Mouse (Mus musculus) CD4-positive, CD25-positive, alpha-beta regulatory T cell, adult 4 months (primary cell): ENCODE data around the gene Ccnd3. TPM values are rescaled to one million over a fixed set of nuclear protein-coding genes. Genes with fewer than 3 reads are reported as not detected.

Experiments
- ATAC-seq: one replicate; pipeline ENCODE4 v1.8.0; 2017
- polyA plus RNA-seq, 2 experiments: library from polyadenylated mRNA; unstranded; fragments of 100-300 nt; shearing (Covaris generic); gene quantifications; one replicate each; pipeline ENCODE4 v1.2.1; 2017

Gene Ccnd3
- polyA plus RNA-seq, 2 experiments from 2014 or later = 149 to 151 TPM

DNA sequence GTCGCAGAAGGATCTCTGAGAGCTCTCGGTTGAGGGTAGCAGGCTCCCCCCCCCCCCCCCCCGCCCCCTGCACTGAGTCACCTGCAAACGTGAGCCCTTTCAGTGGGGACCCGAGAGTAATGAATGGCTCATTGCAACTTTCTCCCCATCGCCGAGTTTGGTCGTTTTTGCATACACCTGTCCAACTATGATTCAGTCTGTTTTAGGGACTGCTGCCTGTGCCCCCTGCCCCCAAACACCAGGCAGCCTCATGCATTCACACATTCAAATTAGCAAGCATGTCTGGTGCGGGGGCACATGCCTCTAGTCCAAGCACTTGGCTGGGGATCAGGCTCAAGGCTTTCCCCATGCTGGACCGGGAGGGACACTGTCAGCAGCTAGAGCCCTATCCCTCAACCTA, 49.8 kb downstream of the Ccnd3 start:
- ATAC-seq = no peak

DNA sequence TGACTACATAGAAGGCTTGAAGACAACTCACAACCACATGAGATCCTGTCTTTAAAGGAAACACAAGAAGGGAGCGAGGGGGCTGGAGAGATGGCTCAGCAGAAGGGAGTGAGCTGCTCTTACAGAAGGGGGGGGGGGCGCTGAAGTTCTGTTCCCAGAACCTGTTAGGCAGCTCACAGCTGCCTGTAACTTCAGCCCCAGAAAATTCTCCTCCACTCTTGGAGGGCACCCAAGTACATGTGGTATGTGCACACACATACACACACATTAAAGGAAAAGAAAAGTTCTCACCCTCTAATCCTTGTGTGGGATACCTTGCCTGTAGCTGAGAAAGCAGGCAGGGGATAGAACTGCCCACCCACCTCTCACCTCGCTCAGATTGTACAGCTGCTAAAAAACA, 52.3 kb downstream of the Ccnd3 start:
- ATAC-seq = no peak

DNA sequence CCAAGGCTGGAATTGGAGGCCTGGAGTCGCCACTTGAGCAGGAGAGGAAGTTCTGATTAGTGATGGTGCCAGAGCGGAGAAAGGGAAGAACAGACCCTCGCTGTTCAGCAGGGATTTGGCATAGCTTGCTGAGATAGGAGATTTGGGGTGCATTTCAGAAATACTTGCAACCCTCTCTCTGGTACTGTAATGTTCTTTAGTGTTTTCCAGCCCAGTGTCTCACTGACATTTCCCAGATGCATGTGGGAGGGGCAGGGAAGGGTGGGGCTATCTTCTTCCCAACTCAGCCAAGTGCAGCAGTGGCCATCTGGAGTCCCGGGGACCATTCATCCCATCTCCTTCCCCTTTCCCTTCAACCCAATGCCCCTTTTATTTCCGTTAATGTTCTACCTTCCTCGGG, 54.9 kb downstream of the Ccnd3 start:
- ATAC-seq = no peak

DNA sequence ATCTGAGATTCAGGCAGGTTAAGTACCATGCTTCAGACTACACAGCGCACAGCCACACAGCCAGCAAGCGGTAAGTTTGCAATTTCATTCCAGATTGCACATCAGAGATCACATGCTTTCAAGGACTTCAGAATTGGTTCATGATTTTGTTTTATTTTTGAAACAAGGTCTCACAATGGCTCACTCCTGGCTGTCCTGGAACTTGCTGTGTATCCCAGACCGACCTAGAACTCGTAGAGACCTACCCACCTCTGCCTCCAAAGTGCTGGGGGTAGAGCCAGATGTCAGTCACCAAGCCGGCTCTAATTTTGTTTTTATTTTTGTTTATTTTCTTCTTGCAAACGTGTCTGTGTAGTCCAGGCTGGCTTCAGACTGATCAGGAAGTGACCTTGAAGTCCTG, 58.0 kb downstream of the Ccnd3 start:
- ATAC-seq = no peak

DNA sequence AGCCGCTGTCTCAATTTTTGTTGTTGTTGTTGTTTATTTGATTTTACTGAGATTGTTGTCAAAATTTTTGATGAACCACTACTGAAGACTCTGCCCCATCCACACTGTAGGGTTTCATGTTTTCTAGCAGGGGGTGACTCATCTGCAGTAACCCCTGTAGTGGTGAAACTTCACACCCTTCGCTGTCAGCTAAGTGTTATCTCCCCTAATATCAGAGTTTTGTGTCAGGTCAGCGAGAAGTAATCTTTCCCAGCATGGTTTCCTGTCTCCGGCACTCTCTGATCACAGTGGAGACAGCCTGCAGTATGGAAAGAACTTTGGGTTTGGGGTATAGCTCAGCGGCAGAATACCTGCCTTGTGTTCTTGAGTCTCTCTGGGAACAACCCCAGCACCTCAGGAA, 59.8 kb downstream of the Ccnd3 start:
- peak; percentile 51 for ATAC-seq

DNA sequence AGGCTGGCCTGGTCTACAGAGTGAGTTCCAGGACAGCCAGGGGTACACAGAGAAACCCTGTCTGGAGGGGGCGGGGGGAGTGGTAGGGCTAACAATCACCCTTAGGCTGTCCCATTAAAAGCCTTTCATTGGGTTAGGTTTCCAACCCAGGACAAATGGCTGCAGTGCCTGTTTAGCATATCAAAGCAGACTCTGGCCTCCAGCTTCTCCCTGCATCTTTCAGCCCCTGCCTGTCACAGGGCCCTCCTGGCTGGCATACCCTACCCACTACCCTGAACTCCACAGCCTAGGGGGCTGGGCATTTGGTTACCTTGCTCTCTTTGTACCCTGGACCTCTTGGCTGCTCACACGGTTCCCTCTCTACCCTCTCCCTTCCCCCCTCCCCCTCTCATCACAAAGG, 61.3 kb downstream of the Ccnd3 start:
- ATAC-seq = no peak

DNA sequence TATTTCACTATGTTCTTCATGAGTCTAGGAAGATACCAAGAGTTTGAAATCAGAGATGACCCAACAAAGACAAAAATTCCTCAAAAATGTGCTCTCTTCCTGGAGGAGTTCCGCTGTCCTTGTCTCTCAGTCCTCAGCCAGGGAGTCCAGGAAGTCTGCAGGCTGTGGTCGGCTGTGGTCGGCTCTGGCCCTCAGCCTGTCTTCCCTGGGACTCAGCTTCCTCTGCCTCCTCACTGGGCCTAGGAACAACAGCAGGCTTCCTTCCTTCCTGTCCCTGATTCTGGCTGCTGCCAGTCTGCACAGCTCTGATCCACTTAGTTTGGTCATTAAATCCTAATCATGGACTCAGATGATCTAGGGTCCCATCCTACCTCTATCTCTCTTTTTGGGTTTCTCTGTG, 62.4 kb downstream of the Ccnd3 start:
- no peak for ATAC-seq

DNA sequence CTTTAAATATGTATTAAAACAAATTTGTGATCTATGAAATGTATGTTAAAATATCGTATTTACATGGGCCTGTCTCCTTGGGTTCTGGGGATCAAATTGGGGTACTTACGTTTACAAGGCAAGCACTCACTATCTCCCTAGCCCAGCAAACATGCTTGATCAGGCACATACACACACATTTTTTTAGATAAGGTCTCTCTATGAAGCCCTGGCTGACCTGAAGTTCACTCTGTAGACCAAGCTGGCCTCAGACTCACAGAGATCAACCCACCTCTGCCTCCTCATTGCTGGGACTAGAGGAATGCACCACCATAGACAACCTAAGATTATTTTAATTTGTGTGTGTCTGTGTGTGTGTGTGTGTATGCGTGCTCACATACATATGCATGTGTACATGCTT, 63.5 kb downstream of the Ccnd3 start:
- ATAC-seq = no peak

DNA sequence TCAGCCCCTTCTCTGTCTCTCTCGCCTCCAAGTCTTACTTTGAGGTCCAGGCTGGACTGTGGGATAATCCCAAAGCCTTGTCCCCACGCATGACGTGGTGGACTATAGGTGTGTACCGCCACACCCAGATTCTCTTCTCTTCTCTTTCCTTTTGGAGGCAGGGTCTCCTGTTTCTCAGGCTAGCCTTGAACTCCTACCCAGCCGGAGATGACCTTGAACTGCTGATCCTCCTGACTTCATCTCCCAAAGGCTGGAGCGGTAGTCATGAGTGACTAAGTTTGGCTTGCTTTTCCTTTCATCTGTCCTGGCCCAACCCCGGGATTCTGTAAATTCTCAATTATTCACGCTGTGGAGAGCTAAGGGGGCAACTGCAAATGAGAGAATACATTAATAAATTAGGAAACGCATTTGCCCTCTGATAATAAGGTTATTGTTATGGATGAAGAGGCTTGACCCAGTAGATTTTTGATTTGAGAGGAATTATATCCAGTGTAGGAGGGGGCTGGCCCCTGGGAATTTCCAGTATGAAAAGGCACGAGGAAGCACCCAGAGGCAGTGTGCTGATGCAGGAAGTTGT, 64.2 kb downstream of the Ccnd3 start:
- ATAC-seq = no peak

DNA sequence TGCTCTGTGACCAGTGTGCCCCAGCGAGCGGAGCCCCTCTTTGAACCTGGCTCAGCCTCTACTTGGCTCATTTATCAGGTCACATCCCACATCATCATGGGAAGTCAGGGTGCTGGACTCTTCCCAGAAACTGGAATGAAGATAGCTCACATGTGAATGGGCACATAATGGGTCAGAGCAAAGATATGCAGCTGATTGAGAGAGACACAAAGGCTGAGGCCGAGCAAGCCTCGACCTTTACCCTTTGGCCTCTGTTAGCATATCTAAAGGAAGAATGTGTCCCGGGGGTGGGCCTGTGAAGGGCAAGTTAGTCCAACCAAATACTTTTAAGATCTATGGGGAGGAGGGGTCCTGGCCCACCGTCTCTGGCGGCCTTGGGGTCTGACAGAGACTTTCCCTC, 66.8 kb downstream of the Ccnd3 start:
- ATAC-seq = no peak

DNA sequence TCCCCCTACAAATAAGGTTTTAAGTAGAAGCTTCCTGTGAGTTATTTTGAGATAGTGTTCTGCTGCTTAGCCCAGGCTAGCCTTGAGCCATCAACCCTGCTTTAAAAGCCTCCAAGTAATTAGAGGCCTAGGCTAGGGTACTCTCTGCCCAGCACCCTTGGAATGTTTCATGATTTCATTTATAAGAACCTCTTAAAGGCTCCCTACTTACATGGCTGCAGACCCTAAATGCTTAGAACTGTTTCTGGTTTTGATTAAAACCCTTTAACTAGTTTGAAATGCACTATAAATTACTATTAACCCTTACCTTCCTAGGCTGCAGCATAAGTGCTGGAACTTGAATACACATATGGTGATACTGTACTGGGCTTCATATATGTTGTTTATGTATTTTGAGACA, 67.6 kb downstream of the Ccnd3 start:
- no peak for ATAC-seq

DNA sequence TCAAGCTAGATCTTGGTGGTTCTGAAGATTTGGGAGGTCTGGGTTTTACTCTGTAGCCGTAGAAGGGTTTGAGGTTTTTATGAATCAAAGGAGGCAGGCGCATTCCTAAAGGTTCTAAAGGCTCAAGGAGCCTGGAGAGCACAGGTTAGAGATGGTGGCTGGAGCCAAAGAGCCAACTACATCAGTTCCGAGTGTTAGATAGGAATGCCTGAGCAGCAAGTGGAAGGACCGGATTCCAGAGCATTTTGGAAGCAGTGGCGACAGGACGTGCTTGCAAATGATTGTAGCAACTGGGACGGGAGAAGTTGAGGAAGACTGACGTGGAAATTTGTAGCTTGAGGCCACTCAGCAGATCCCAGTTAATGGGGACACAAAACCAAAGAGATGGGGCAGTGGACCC, 69.2 kb downstream of the Ccnd3 start:
- no peak for ATAC-seq

DNA sequence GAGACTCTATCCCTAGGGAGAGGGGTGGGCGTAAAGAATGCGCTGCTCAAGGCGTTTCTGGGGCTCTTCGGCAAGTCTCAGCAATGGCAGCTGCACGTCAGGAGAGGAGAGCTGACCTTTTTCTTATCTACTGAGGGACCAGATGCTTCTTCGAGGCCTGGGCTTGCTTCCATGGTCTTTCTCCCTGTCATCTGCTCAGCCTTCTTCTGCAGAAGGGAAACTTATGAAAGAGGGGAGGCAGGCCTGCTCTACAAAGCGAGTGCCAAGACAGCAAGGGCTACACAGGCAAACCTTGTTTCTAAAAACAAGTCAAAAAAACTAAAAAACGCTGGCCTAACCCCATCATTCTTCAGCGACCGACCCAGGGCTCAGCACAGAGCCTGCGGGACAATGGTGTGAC, 70.0 kb downstream of the Ccnd3 start:
- no peak for ATAC-seq

DNA sequence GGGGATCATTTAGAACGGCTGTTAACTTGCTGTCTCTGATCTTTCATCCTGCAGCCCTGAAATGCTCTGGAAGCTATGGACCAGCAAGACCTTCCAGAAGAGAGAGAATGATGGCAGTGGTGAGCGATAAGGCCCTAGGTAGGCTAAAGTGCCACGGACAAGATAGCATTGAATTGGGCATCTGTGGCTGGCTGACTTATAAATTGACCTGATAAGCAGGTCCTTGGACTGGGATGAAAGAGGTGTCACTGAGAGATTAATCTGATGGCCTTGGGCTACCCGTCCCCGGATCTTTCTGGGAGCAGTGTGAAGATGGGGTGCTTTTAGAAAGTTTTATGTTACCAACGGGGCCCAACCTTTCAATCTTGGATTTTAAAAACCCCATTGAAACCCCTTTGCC, 73.8 kb downstream of the Ccnd3 start:
- no peak for ATAC-seq

DNA sequence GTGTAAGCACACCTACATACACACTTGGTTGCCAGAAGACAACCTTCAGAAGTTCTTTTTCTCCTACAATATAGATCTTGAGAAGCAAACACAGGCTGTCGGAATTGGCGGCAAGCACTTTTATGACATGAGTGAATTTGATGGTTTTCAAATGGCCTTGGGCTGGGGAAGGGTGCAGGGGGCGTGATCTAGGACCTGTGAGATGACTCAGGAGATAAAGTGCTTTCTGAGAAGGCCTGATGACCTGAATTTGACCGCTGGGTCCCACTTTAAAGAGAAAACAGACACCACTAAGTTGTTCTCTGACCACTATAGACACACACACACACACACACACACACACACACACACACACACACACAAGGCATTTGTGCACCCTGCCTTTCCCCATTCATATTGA, 76.1 kb downstream of the Ccnd3 start:
- no peak for ATAC-seq

DNA sequence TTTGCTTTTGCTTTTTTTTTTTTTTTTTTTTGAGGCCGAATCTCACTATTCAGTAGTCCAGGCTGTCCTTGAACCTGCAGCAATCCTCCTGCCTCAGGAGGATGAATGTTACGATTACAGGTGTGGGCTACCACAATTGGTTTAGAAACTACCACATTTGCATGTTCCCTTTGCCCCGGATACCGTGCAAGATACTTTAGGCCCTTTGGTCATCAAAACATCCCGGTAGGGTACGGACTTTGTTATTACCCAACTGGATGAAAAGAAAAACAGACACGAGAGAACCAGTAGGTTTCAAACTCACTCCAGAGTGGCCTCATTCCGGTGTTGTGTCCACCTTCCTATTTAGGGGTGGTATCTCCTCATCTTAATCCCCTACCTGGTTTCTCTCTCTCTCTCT, 83.7 kb downstream of the Ccnd3 start:
- ATAC-seq = no peak

DNA sequence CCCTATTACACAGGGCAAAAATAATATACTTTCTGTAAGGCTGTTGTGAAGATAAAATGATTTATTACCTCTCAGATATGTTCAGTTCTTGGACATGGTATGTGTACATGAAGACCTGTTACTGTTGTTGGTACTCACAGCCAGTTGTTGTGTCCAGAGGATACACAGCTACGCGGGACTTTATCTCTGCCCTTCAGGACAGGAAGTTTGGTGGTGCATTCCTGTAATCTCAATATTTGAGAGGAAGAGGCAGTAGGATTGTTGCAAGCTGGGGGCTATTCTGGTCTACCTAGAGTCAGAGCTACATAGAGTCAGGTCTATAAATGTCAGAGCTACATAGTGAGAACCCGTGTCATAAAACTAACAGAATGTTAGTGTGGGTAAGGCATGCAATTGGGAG, 86.2 kb downstream of the Ccnd3 start:
- no peak for ATAC-seq

DNA sequence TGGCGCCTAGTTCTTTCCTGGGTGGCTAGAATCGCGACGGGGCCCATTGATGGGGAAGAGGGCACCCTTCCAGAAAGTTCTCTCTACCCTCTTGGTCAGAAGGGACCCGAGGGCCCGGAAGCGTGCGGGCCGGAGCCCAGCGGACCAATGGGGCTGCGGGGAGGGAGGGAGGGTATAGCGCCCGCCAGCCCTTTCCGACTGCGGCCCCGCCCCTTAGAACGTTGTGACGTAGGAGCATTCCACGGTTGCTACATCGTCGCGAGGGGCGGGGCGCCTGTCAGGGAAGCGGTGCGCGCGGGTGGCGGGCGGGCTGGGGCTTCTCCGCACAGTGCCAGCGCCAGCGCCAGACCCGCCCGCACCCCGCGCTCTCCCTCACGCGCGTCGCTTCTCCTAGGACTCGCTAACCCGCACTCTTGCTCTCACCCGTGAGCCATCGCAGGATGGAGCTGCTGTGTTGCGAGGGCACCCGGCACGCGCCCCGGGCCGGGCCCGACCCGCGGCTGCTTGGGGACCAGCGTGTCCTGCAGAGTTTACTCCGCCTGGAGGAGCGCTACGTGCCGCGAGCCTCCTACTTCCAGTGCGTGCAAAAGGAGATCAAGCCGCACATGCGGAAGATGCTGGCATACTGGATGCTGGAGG, 88.5 kb downstream of the Ccnd3 start:
- ATAC-seq = peak; percentile 80

DNA sequence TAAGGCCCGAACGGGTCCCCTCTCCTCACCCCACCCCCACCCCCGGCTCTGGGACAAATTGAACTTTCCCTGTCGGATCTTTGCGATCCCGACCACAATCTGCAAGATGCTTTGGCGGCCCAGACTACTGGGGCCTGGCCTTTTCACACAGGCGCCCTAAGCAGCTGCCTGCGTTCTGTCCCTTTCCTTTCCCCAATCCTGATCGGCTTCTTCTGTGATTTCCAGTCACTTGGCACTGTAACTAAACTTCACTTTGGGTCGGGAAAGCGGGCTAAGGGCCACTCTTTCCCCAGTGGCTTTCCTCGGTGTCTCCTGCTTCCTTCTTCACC, 89.0 kb downstream of the Ccnd3 start:
- no peak for ATAC-seq

DNA sequence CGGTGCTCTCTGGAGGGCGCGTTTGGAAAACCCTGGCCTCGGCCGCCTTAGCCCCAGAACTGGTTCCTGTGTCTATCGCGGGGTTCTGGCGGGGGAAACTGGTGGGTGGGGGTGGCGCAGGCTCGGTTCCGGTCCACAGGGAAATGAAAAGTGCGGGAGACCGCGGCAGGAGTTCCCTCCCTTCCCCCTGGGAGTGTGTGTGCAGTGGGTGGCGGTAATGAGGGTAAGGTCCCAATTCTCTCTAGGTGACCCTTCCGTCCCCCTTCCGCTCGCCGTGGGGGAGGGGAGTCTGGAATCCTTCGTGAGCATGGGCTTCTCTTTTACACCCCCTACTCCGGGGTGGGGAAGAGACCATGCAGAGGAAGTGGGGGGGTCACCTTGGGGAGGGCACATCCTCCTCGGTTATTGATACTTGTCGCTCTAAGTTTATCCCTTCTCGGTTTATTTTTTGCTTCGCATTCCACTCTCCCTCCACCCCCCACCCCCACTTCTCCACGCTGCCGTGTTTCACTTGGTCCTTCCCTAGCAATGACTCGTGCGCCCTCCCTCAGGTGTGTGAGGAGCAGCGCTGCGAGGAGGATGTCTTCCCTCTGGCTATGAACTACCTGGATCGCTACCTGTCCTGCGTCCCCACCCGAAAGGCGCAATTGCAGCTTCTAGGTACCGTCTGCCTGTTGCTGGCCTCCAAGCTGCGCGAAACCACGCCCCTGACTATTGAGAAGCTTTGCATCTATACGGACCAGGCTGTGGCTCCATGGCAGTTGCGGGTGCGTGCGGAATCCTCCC, 89.5 kb downstream of the Ccnd3 start:
- peak; percentile 11 for ATAC-seq

DNA sequence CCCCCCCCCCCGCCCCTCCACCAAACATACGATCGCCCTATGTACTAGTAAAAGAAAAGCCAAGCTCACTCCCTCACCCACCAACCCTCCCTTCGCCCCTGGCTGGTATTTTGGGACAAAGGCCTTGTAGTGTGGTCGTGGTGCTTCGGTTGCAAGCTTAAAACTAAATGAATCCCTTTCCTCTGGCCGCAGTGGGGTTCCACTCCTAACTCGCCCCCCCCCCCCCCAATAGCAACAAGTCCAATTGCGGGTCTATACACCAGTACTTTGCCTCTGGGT, 90.1 kb downstream of the Ccnd3 start:
- ATAC-seq = no peak

DNA sequence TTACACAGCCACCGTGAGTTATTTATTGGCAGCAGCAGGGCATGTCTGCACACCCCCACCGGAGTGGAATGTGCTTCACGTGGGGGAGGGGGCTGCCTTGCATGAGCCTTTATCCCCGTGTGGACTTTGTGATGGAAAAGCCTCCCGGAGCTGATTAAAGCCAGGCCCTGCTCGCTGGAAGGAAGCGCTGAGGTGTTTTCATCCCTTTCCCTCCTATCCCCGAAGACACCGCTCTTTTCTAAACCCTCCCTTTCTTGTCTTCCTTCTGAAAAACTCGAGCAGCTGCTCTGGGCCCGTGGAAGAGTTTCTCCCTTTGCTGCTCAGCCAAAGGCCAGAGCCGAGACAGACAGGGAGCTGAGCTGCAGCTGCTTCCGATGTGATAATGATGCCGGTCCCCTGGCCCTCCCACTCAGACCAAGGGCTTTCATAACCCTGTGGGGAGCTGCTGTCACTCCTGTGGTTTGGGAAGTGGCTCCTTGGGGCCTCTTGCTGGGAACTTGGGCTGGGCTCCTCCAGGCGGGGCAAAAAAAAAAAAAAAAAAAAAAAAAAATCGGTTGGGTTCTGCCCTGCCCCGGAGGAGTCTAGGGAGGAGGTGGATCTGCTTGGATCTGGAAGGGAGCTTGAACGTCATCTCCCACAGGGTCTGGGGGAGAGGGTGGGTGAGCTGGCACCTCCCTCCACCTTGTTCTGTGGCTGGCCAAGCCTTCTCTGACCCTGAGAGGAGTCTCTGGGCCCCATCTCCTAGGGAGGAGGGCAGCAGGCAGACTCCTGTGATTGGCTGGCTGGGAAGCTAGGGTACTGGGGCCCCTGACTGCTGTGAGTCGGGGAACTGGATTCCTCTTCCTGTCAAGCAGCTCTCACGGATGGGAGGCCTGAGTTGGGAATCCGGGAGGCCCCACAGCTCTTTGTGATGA, 90.7 kb downstream of the Ccnd3 start:
- no peak for ATAC-seq

DNA sequence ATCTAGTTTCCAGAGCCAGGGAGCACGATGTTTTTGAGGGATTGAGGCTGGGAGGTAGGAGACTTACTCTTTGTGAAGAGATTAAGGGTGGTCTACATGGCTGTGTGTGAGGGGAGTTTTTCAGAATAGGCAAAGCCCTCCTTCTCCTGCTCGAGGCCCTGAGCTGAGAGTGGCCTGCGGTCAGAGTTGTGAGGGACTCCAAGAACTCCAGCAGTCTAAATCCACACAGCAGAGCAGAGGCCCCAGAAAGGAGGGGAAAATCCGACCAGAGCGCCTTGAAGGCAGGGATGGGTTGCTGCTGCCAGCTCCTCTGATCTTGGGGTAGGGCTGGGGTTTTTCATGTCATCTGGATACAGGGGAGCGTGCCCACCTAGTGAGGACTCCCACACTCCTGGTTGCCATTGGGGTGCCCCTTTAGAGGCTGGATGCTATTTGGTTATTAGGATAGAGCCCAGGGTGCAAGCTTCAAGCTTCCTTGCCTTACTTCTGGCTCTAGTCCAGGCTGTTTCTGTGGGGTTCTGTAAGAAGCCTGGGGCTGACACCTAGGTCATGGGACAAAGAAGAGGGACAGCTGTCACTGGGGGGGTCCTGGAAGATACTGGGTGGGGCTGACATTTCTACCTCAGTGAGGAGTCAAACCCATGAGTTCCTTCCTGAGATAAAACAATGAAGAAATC, 91.4 kb downstream of the Ccnd3 start:
- ATAC-seq = no peak
